Mouse (Mus musculus): ENCODE measurements around the gene Mapk14. TPM values are rescaled to one million over a fixed set of nuclear protein-coding genes. Genes with fewer than 3 reads are reported as not detected.

Mapk14 gene
- polyA plus RNA-seq, 1 experiment from 2014 or later, result 47.2 TPM

DNA sequence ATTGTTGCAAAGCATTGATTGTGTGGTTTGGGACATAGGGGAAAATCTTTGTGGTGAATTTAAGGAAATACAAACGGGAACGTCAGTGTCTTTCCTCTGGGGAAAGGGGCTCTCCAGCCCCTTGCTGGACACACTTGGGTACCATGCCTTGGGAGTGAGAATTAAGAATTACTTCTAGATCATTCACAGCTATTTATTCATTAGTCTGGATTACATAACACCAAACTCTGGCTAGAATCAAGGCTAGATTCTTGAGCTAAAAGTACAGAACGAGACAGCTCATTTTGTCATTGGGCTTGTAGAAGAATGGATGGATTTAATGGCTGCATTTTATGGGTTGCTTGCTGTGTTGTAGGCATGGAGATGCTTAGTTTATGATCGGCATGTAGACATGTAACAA lies 3.7 kb downstream of the Mapk14 start:
- no peak for DNase-seq (ENCODE audit: low spot score, missing footprints)
- no peak overlapping the region for H3K27ac ChIP-seq (ENCODE audit: low read depth, low read length)
- H3K9ac ChIP-seq (ENCODE audit: low read length), result no peak overlapping the region
- H3K36me3 ChIP-seq (ENCODE audit: control insufficient read depth, insufficient read depth, low read length), result no peaks in the 10 kb centered on the region
- no peaks in the 10 kb centered on the region for H3K27me3 ChIP-seq (ENCODE audit: control insufficient read depth, insufficient read depth, low read length)
- 79% methylated on average over 4 of the region's 4 CpGs for WGBS
- H3K4me2 ChIP-seq, result no peak overlapping the region
- no peak overlapping the region for H3K4me3 ChIP-seq (ENCODE audit: low read depth, low read length)
- H3K4me1 ChIP-seq (ENCODE audit: control insufficient read depth, insufficient read depth, low read length), result peaks cover 15% of the 10 kb centered on the region
- no peaks in the 10 kb centered on the region for H3K9me3 ChIP-seq (ENCODE audit: control insufficient read depth, low read length)
- no peak for ATAC-seq (ENCODE audit: low FRiP score)

DNA sequence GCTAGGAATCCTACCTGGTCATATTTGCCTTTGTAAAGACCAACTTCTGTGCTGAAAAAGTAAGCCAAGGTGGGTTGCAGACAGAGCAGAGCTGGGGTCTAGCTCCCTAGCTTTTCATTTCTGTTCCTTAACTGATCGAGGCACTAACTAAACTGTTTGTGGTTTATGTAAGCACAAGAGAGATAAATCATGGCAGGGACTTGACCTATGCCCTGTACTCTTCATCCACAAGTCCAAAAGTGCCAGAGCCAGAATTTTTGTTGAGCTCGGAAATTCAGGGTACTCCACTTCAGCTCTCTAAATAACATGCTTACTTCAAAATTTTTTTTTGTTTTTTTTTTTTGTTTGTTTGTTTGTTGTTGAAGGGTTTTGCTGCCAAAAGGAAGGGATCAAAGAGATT lies 5.5 kb downstream of the Mapk14 start:
- WGBS, result 61% methylated on average over 2 of the region's 2 CpGs
- Histone ChIP-seq H3K36me3 (ENCODE audit: control insufficient read depth, insufficient read depth, low read length) (no peaks in the 10 kb centered on the region), H3K4me2 (no peak overlapping the region), H3K9me3 (ENCODE audit: control insufficient read depth, low read length) (no peaks in the 10 kb centered on the region), H3K27me3 (ENCODE audit: control insufficient read depth, insufficient read depth, low read length) (no peaks in the 10 kb centered on the region), H3K4me1 (ENCODE audit: control insufficient read depth, insufficient read depth, low read length) (peaks cover 15% of the 10 kb centered on the region), H3K4me3 (ENCODE audit: low read depth, low read length) (no peak overlapping the region), H3K9ac (ENCODE audit: low read length) (no peak overlapping the region), H3K27ac (ENCODE audit: low read depth, low read length) (no peak overlapping the region)
- no peak for DNase-seq (ENCODE audit: low spot score, missing footprints)
- ATAC-seq (ENCODE audit: low FRiP score), result no peak

DNA sequence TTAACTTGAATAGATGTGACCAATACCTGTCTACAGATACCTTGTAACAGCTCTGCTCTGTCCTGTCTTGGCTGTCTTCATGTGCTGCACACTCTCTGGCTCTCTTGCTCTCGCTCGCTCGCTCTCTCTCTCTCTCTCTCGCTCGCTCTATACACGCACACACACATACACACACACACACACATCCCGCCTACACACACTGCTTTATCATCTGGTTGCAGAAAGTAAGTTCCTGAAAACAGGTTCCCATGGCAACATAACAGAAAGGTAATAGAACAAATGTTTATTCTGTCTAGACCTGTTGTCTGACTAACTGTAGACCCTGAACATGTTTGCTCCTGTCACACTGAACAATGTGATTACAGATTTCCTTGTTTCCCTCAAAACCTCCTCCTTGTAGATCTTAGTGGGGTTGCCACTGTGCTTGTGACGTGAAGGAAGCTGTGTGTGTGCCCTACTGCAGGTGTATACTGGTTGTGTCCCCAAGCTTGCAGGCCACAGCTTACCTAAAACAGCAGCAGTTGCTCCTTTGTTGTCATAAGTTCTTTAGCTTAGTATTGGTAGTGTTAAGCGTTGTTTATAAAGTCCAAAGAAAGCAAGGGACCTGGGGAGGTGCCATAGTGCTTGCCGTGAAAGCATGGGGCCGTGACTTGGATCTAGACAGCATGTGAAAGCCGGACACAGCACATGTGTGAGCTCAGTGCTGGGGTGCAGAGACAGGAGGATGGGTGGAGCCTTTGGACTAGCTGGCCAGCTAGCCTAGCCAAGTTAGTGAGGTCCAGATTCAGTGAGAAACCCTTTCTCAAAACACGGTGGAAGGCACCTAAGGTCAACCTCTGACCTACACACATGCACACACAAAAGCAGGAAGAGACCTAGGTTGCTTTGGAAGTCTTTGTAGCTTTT lies 6.4 kb downstream of the Mapk14 start:
- ATAC-seq (ENCODE audit: low FRiP score), result no peak
- peaks cover 14% of the 10 kb centered on the region for H3K4me1 ChIP-seq (ENCODE audit: control insufficient read depth, insufficient read depth, low read length)
- no peak overlapping the region for H3K9ac ChIP-seq (ENCODE audit: low read length)
- no peaks in the 10 kb centered on the region for H3K27me3 ChIP-seq (ENCODE audit: control insufficient read depth, insufficient read depth, low read length)
- no peaks in the 10 kb centered on the region for H3K36me3 ChIP-seq (ENCODE audit: control insufficient read depth, insufficient read depth, low read length)
- no peak overlapping the region for H3K4me2 ChIP-seq
- no peaks in the 10 kb centered on the region for H3K9me3 ChIP-seq (ENCODE audit: control insufficient read depth, low read length)
- H3K4me3 ChIP-seq (ENCODE audit: low read depth, low read length), result no peak overlapping the region
- WGBS, result 84% methylated on average over 13 of the region's 13 CpGs
- no peak for DNase-seq (ENCODE audit: low spot score, missing footprints)
- H3K27ac ChIP-seq (ENCODE audit: low read depth, low read length), result no peak overlapping the region

- DNase-seq (ENCODE audit: low spot score, missing footprints), result no peak
- H3K4me1 ChIP-seq (ENCODE audit: control insufficient read depth, insufficient read depth, low read length), result peaks cover 9% of the 10 kb centered on the region
- 65% methylated on average over 4 of the region's 4 CpGs for WGBS
- H3K27ac ChIP-seq (ENCODE audit: low read depth, low read length), result no peak overlapping the region
- H3K27me3 ChIP-seq (ENCODE audit: control insufficient read depth, insufficient read depth, low read length), result no peaks in the 10 kb centered on the region
- H3K9ac ChIP-seq (ENCODE audit: low read length), result no peak overlapping the region
- H3K36me3 ChIP-seq (ENCODE audit: control insufficient read depth, insufficient read depth, low read length), result no peaks in the 10 kb centered on the region
- H3K4me2 ChIP-seq, result no peak overlapping the region
- ATAC-seq (ENCODE audit: low FRiP score), result no peak
- H3K9me3 ChIP-seq (ENCODE audit: control insufficient read depth, low read length), result no peaks in the 10 kb centered on the region
- no peak overlapping the region for H3K4me3 ChIP-seq (ENCODE audit: low read depth, low read length)
Measured at GRCm38 (mm10) chr17:28698245-28698644, 7.1 kb downstream of the Mapk14 start.

GRCm38 (mm10) chr17:28698672-28699071 lies 7.5 kb downstream of the Mapk14 start:
- no peaks in the 10 kb centered on the region for H3K27me3 ChIP-seq (ENCODE audit: control insufficient read depth, insufficient read depth, low read length)
- DNase-seq (ENCODE audit: low spot score, missing footprints) (no peak), ATAC-seq (ENCODE audit: low FRiP score) (no peak)

GRCm38 (mm10) chr17:28699789-28700188 lies 8.7 kb downstream of the Mapk14 start:
- Histone ChIP-seq H3K36me3 (ENCODE audit: control insufficient read depth, insufficient read depth, low read length) (no peaks in the 10 kb centered on the region), H3K4me1 (ENCODE audit: control insufficient read depth, insufficient read depth, low read length) (peaks cover 4% of the 10 kb centered on the region; the same call in 1 of the 2 replicates), H3K4me3 (ENCODE audit: low read depth, low read length) (no peak overlapping the region), H3K4me2 (no peak overlapping the region), H3K9ac (ENCODE audit: low read length) (no peak overlapping the region), H3K27ac (ENCODE audit: low read depth, low read length) (no peak overlapping the region), H3K9me3 (ENCODE audit: control insufficient read depth, low read length) (no peaks in the 10 kb centered on the region), H3K27me3 (ENCODE audit: control insufficient read depth, insufficient read depth, low read length) (no peaks in the 10 kb centered on the region)
- ATAC-seq (ENCODE audit: low FRiP score), result no peak
- DNase-seq (ENCODE audit: low spot score, missing footprints), result no peak
- 92% methylated on average over 7 of the region's 7 CpGs for WGBS

More at GRCm38 (mm10) chr17:28698672-28699071, 7.5 kb downstream of the Mapk14 start:
- Histone ChIP-seq H3K4me2 (no peak overlapping the region), H3K9me3 (ENCODE audit: control insufficient read depth, low read length) (no peaks in the 10 kb centered on the region), H3K36me3 (ENCODE audit: control insufficient read depth, insufficient read depth, low read length) (no peaks in the 10 kb centered on the region), H3K27ac (ENCODE audit: low read depth, low read length) (no peak overlapping the region), H3K4me3 (ENCODE audit: low read depth, low read length) (no peak overlapping the region), H3K4me1 (ENCODE audit: control insufficient read depth, insufficient read depth, low read length) (peaks cover 5% of the 10 kb centered on the region), H3K9ac (ENCODE audit: low read length) (no peak overlapping the region)
- 88% methylated on average over 2 of the region's 2 CpGs for WGBS

GRCm38 (mm10) chr17:28701171-28701570 lies 10.0 kb downstream of the Mapk14 start:
- H3K27me3 ChIP-seq (ENCODE audit: control insufficient read depth, insufficient read depth, low read length), result no peaks in the 10 kb centered on the region
- H3K36me3 ChIP-seq (ENCODE audit: control insufficient read depth, insufficient read depth, low read length), result no peaks in the 10 kb centered on the region
- no peak for ATAC-seq (ENCODE audit: low FRiP score)
- no peak overlapping the region for H3K27ac ChIP-seq (ENCODE audit: low read depth, low read length)
- no peak overlapping the region for H3K4me2 ChIP-seq
- DNase-seq (ENCODE audit: low spot score, missing footprints), result no peak
- H3K4me1 ChIP-seq (ENCODE audit: control insufficient read depth, insufficient read depth, low read length), result peaks cover 4% of the 10 kb centered on the region; the same call in 1 of the 2 replicates
- WGBS, result 92% methylated on average over 4 of the region's 4 CpGs
- no peak overlapping the region for H3K4me3 ChIP-seq (ENCODE audit: low read depth, low read length)
- H3K9me3 ChIP-seq (ENCODE audit: control insufficient read depth, low read length), result no peaks in the 10 kb centered on the region
- no peak overlapping the region for H3K9ac ChIP-seq (ENCODE audit: low read length)

DNA sequence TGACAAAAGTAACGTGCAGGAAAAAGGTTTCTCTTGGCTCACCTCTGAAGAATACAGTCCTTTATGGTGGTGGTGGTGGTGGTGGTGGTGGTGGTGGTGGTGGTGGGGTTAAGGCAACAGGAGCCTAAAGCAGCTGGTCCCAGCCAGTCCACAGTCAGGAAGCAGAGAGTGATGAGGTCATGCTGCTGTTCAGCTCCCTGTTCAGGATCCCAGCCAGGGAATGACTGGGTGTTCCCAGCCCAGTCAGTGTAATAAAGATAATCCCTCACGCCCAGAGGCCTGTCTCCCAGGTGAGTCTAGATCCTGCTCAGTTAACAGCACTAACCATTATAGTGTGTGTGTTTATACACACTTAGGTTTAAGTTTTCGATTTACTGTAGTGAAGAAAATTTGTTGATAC lies 10.6 kb downstream of the Mapk14 start:
- Histone ChIP-seq H3K9me3 (ENCODE audit: control insufficient read depth, low read length) (no peaks in the 10 kb centered on the region), H3K36me3 (ENCODE audit: control insufficient read depth, insufficient read depth, low read length) (no peaks in the 10 kb centered on the region), H3K9ac (ENCODE audit: low read length) (no peak overlapping the region), H3K4me1 (ENCODE audit: control insufficient read depth, insufficient read depth, low read length) (peaks cover 4% of the 10 kb centered on the region; the same call in 1 of the 2 replicates), H3K27me3 (ENCODE audit: control insufficient read depth, insufficient read depth, low read length) (no peaks in the 10 kb centered on the region), H3K4me2 (no peak overlapping the region), H3K4me3 (ENCODE audit: low read depth, low read length) (no peak overlapping the region), H3K27ac (ENCODE audit: low read depth, low read length) (no peak overlapping the region)
- no peak for DNase-seq (ENCODE audit: low spot score, missing footprints)
- ATAC-seq (ENCODE audit: low FRiP score), result no peak
- 90% methylated on average over 3 of the region's 3 CpGs for WGBS

DNA sequence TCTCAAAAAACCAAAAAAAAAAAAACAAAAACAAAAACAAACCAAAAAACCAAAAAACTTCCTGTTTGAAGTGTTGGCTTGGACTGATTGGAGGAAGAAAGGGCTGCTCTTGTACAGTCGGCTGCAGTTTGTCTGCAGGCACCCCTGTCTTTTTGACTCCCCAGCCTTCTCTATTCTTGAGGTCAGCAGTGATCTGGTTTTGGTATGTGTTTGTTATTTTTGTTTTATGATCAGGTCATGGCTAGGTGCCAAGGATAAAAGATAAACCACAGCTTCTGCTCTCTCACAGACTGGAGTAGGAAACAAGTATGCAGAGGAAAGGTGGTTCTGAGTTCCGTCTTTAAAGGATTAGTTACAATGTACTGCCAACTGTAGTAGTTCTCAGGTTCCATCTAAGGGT lies 11.5 kb downstream of the Mapk14 start:
- H3K27me3 ChIP-seq (ENCODE audit: control insufficient read depth, insufficient read depth, low read length), result no peaks in the 10 kb centered on the region
- no peak for DNase-seq (ENCODE audit: low spot score, missing footprints)
- H3K9ac ChIP-seq (ENCODE audit: low read length), result no peak overlapping the region
- ATAC-seq (ENCODE audit: low FRiP score), result no peak
- no peak overlapping the region for H3K4me2 ChIP-seq
- H3K9me3 ChIP-seq (ENCODE audit: control insufficient read depth, low read length), result no peaks in the 10 kb centered on the region
- WGBS, result 88% methylated on average over 2 of the region's 2 CpGs
- H3K36me3 ChIP-seq (ENCODE audit: control insufficient read depth, insufficient read depth, low read length), result no peaks in the 10 kb centered on the region
- peaks cover 2% of the 10 kb centered on the region; the same call in 1 of the 2 replicates for H3K4me1 ChIP-seq (ENCODE audit: control insufficient read depth, insufficient read depth, low read length)
- no peak overlapping the region for H3K27ac ChIP-seq (ENCODE audit: low read depth, low read length)
- H3K4me3 ChIP-seq (ENCODE audit: low read depth, low read length), result no peak overlapping the region

Data from midbrain, embryonic 11.5 days (tissue).